Mouse (Mus musculus) naive thymus-derived CD4-positive, alpha-beta T cell, adult 2 months (primary cell): ENCODE measurements around the gene Grm7.

Experiments used
- DNase-seq: peaks from one replicate; pipeline ENCODE4 v3.0.0-alpha.2; 2011; ENCODE audit warnings: low read depth

Grm7 gene

DNA sequence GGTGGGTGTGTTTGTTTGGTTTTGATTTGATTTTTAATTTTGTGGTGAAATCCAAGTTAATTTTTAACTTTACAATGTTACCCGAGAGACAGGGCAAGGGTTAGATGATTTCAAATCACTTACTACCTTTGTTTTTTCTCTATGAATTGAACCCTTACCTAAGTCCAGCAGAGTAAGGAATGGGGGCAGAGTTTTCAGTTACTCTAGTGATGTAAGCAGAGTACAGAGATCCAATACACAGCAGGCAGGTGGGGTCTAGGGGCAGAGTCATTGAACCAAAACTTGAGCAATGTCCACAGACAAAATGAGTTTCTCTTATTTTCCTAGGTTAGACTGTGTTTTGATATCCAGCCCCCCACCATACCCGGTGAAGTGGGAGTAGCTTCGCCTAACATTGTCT, 723.2 kb downstream of the Grm7 start:
- DNase-seq: no peak

DNA sequence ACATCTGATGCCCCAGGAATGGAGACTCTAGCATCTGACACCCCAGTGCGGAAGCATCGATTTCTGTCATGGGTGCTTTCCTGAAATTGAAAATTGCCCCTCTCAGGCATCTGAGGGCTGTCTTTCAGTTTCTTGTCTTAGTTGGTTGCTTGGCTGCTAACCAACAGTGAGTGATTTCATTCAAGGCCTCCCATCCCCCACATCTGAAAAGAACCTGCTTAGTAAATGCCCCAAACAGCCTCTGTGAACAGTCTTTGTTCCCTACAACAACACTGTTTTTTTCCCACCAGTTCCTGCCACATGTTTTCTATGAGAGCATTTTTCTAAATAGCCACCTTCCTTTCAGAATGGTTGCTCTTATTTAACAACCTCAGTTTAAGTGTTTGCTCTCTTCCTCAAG, 723.6 kb downstream of the Grm7 start:
- no peak for DNase-seq

DNA sequence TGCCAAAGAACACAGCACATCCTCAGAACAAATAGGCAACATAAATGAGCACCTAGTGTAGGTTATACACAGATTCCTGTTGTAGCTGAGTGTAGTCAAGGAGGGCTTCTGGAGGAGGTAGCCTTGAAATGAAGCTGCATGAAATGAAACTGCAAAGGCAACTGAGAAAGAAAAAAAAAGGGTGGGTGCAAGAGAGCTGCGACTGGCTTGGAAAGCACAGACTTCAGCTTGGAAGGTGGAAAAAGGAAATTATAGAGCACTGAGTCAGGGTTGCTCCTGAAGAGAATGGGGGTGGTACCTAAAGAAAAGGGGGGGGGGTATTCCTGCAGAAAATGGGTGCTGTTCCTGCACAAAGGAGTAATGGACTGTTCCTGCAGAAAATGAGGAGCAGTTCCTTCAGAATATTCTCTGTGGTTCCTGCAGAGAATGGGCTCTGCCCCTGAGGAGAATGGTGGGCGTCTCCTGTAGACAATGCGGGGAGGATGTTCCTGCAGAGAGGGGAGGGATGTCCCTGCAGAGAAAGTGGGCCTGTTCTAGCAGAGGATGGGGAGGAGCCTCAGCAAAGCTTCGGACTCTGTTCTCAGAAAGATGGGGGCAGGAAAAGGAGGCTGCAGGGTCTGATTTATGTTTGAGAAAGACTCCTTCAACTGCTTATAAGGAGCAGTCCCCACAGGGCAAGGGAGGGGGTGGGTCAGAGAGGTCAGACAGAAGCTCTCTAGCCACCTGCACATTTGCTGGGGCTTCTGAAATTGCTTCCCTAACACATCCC, 726.4 kb downstream of the Grm7 start:
- no peak for DNase-seq

DNA sequence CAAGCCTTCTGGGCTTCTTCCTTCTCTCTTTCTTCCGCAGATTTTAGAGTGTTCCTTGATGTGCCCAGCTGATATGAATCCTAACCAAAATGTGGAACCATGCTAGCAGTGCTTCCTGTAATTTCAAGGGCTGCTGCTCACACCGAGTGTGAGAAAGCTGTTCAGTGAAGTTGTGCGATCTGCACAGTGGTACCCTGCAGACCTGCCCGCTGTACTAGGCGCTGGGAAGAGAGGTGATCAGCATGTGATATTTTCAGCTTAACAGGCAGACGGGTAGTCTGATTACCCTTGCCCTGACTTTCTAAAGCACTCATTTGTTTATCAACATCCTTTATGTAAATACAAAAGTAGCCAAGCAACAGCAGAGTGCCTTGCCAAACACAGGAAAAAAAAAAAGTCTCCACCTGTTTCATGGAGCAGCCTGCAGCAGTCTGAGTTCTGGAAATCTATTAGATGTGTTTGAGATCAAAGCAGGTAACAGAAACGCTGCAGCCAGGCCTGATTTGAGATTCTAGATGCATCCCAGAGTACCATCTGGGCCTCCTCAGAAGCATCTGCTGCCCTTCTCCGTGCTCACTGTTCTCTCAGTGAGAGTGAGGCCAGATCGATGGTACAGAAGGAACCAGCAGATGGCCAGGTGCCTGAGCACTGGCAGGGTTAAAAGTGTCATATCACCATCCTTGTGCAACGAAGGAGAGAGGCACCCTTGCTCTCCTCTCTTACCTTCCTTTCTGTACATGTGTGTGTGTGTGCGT, 727.4 kb downstream of the Grm7 start:
- no peak for DNase-seq

DNA sequence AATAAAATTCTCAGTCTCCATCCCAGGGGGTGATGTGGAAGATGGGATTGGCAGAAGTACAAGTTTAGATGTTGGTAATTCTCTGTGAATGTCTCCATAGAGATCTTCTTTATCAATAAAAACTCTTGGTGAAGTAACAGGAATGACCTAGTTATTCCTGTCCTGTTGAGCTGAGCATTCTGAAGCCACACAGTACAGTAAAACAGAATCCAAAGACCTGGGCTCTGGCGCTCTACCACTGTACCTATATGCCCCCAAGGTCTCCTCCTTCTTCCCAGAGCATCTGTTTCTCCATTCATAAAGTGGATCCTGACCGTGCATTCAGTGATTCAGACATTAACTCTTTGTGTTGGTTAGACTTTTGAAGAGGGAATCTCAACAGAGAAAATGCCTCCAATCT, 735.3 kb downstream of the Grm7 start:
- DNase-seq: no peak

DNA sequence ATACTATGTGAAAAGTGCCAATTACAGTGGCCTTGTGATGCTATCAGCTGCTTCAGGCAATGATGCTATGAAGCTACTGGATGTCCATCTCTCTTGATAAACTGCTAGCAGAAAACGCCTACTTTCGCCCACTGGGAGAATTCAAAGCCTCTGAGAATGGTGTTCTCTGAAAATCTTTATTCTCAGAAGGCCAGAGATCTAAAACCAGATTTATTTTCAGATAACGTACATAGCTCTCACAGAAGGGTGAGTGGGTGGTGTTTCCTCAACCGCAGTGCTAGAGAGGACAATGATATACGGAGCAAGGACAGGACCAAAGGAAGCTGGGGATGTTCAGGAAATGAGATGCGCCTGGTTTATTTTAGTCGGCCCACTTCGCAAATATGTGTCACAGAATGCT, 763.4 kb downstream of the Grm7 start:
- DNase-seq: no peak

DNA sequence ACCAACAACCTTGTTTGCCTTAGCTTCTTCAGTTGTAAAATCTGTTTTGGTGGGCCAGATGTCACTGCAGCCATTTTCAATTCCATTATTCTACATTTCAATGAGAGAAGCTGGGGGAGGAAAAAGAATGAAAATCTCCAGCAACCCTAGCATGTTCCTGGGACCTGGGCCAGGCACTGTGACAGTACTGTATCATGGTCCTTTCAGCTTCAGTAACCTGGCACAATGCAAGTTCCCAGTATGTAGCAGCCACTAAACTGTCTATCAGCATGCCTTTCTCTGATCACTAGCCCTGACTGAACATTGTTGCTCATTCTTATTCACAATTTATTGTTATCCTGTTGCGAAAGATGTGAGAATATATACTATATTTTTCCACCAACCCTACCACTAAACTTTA, 779.4 kb downstream of the Grm7 start:
- DNase-seq: no peak

DNA sequence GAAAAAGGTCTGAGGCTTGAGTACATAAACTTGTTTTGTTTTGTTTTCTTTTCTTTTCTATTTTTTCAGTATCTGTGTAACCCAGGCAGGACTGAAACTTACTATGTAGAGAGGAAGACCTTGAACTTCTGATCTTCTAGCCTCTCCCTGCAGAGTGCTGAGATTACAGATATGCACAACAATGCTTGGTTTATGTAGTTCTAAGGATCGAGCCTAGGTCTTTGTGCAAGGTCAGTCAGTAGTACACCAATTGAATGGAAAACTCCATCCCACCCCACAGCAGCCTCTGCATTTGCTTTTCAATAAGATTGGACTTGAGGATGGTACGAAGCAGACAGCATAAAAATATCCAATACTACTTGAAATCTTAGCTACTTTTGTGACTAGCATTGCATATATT, 800.8 kb downstream of the Grm7 start:
- no peak for DNase-seq

DNA sequence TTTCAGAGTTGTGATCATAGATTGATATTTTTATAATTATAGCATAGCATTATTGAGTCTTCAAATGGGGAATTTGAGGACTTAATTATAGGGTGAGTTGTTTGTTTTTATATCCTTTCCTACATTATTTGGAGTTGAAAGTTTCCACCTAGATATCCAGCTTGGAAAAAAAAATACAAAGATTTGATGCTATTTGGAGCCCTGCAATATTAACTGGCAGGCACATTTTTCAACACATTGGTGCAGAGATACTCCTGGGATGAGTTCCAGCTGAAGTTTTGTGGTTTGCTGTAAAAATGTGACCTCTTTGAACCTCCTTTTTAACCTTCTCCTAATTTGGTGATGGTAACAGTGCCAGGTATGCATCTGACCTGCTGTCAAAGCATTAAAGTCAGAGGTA, 802.5 kb downstream of the Grm7 start:
- DNase-seq: no peak

DNA sequence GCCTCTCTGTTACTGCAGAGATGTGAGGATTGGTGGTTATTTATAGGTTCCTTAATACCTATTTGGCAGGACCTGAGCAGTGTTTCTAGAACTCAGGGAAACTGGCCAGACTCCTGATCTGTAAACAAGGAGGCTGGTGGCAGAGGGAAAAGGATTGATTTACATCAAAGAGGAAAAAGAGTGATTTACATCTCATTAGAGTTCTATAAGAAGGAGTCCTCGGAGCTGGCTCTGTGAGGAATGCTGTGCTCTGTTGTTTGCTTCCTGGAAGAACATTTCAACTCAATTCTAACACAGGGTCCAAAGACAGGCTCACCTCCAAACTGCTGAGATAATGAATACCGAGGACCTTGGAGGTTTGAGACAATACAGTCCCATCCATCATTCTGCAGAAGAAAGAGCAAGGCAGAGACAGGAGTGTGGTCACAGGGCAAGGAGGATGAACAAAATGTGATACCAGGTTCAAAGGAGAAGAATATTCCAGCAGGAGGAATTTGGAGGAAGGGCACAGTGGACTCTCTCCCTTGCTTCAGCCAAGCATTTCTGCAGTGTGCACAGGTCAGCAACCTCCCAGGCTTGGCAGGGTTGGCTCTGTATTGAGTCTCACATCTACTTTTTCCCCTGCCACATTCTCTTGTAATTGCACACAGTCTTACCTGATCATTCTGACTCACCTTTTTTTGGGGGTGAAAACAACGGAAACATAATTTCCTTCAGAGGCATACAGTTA, 803.8 kb downstream of the Grm7 start:
- no peak for DNase-seq

DNA sequence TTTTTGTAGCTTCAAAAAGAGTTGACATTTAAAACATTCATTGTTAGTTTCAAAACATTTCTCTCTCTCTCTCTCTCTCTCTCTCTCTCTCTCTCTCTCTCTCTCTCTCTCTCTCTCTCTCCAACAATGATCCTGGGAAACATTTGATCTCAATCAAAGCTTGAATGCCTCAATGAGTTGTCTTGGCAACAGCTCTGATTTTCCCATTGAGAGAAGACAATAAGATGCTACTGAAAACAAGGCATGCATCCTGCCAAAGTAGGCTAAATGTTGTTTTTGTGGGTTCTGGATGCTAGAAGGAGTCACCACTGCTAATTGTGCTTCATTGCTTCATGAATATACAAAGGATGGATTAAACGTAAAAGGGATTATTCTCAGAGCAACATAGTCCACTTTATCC, 836.5 kb downstream of the Grm7 start:
- DNase-seq: no peak

DNA sequence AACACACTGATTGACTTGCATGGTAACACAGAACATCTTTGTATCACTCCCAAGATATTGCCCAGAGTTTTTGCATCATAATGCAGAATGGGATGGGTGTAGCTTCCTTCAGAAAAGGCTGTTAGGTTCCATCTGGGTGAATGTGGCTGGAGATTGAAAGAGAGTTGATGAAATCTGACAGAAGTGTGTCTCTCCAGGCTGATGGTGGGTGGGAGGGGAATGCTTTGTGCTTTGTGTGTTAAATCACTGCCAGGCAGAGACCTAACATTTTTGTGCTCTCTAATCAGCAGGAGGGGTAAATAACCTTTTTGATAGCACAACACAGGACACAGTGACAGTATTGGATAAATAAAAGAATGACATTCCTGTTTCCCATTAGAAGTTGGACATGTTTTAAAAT, 840.7 kb downstream of the Grm7 start:
- no peak for DNase-seq

DNA sequence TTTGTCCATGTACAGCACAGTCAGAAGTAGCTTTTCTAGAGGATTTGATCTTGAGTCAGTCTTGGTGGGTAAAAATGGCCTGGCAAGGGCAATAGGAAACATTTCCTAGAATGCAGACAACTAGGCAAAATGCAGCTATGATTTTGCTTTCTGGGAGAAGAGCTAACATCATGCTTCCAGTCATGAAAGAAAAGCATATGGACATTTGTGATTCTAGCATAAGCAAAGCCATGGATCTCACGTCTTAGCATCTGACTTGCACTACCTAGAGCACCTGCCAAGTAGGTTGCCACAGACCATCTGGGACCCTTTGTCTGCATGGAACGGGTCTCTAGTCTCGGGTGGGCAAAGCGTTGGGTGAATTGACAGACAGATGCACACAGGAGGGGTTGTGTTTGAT, 842.2 kb downstream of the Grm7 start:
- DNase-seq: no peak

DNA sequence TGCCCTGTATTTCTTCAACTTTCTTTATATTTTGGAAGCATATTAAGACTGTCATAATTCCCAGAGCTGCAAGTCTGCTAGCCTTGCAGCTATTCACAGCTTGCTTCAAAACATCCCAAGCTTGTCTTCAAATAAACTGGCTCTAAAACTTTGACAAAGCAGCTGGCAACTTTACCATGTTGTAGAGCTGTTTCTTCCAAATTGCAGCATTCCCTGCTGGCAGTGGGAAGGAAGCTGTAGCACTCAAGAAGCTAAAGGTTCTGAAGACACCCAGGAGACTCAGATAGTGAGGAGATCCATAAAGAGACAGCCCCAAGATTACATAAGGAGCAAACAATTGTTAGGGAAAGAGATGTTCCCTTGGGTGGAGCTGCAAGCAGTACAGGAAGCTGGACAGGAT, 846.8 kb downstream of the Grm7 start:
- no peak for DNase-seq

DNA sequence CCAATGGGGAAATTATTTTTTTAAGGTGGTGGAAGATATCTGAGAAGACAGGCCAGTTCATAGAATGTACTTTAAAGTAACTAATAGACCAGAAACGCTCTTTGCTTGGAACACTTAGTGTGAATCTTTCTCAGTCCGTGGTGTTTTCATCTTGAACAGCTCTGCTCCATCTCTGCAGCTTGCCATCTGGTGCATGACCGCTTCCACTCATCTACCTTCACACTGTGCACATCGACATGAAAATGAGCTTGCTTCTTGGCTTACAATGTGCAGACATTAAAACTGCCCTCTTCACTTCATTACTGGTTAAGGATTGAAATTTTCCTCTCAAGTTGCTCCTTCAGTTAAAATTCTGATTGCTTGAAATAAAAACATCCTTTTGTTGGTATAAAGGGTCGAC, 854.2 kb downstream of the Grm7 start:
- DNase-seq: no peak

DNA sequence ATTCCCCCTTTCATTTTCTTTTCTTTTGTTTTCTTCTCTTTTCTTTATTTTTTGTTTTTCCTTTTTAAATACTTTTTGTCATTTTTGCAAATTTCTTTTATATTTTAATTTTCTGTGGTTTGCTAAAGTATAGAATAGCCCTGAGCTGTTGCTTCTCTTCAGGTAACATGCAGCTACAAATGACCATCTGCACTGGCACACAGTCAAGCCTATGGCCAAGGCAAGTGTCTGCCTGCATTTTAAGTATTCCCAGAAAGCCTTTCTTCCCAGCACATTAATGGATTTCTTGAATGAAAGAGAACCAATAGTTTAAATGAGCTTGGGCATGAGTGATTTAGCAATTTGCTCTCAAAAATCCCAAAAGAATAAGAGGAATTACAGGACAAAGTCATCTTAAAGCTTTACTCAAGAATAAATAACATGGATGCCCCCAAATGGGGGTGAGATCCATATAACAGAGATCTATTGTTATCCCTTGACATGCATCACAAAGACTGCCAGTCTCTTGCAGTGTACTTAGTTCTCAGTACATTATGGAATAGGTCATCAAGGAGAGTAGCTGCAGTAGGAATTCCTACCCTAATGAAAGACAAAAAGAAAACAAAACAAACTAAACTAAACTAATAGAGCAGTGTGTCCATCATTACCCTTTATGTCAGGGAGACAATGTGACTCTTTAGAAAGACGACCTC, 865.5 kb downstream of the Grm7 start:
- DNase-seq: no peak

DNA sequence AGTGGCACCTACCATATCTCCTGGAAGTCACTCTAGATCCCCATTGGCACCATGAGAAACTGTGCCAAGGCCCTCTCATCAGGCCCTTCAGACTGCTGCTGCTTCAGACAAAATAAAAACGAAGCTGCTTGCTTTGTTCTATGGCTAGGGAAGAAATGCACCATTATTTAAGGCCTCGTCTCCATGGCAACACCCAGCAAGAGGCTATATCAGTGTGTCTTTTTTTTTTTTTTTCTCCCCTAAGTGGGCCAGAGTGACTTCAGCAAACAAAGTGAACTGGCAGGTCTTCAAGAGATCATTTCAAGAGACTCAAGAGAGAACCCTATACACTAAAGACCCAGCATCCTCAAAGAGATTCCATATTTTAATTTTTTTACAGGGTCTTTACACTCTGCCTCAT, 867.0 kb downstream of the Grm7 start:
- no peak for DNase-seq

DNA sequence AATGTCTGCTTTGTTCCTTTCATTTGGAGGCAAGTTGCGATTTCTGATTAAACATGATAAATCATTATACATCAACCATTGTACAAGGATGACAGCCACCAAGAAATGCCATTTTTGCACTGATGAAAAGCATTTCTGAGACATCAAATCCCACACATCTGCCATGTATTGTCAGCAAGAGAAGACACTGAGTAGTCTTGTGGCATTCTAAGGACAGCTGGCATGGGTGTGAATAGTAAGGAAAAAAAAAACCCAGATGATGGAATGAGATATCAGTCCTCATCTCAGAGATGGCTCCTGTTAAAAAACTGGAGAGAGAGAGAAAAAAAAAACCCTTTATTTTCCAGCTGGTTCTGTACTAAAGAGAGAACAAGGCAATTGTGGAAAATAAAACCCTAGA, 875.8 kb downstream of the Grm7 start:
- no peak for DNase-seq

DNA sequence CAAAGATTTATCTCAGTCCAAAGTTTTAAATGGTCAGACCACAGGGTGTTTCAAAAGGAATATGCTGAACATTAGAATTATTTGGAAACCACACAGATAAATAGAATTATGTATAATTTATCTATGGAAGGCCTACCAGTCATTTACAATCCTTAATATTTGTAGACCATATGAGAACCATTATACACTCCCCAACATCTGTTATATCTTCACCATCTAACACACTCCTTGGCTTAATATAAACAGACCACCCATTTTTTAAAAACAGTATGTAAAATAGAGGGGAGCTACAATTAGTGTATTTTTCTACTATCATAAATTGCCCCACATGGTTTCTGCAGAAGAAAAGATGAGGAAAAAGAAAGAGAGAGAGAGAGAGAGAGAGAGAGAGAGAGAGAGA, 876.7 kb downstream of the Grm7 start:
- no peak for DNase-seq

DNA sequence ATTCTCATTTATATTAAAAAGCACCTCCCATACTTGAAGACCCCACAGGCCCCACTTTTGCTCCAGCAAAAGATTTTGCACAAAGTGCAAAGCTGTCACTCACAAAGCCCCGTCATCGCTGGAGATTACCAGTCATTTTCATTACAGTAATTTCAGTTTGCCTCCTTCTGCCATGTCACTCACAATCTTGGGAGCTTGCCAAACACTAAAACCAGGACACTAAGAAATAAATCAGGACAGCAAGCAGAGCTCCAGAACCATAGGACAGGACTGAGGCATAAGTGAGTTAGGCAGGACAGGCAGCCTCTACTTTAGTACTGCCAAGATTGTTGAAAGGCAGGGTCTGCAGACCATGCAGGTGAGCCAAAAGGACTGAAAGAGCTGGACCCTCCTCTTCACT, 884.6 kb downstream of the Grm7 start:
- DNase-seq: no peak

DNA sequence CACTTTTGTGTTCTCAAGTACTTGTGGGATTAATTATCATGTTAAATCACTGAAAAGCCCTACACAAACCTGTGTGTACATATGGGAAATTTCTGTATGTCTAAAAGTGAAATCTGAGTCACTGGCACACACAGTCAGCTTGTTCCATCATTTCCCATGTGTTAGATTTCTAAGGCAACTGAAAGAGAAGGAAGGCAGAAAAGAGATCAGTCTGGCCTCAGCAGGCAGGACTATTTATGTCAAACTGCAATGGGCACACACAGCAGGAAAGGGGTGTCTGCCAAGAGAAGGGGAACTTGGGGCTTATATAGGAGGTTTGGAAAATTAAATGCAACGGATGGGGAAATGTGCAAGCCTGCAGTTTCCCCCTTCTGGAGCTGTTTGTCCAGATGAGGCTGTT, 913.2 kb downstream of the Grm7 start:
- DNase-seq: no peak

DNA sequence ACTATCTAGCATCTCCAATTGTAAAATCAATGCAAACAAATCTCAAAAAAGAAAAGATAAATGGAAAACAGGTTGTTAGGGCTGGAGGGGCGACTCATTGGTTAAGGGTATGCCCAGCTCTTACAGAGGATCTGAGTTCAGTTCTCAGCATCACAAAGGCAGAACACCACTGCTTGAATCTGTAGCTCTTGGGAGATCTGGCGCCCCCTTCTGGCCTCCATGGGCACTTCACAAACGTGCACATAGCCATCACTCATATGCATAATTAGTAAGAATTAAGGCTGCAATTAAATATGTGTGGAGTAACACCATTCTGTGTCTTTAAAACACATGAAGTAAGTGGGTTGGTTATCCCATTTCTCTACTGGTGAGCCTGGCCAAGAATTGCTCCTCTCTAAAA, 914.1 kb downstream of the Grm7 start:
- no peak for DNase-seq

DNA sequence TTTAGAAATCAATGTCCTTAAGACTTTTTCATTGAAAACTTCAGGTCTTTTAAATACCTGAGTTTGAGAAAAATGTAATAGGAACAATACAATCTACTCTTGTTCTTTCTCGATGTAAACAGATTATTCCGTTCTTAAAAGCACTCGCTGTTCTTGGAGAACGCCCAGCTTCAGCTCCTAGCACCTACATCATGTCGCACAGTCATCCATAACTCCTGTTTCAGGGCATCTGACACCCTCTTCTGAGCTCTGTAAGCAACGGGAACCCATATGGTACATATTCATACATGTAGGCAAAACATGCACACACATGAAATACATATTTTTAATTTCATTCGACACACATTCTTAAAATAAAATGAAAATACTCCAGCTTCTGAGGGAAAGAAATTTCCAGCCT, 916.0 kb downstream of the Grm7 start:
- no peak for DNase-seq
